Mouse (Mus musculus) hindbrain, embryonic 15.5 days (tissue): ENCODE data around the gene Ap2a2. TPM values are rescaled to one million over a fixed set of nuclear protein-coding genes. Genes with fewer than 3 reads are reported as not detected.
A peak's percentile ranks its signal among the peaks of the same experiment; 100 is the strongest.

Experiments
- ATAC-seq: fragments of 200-750 bp; cut with Nextera tagmentation; 2 replicates; pipeline ENCODE4 v1.8.0; 2017; ENCODE audit warnings: low read depth, moderate number of reproducible peaks, moderate TSS enrichment; ENCODE audit not compliant: low FRiP score
- H3K27ac ChIP-seq: fragments of 300-500 bp; sonication (generic); replicated peaks from 2 replicates; pipeline ENCODE4 v1.5.1; 2015; ENCODE audit warnings: mild to moderate bottlenecking, inconsistent platforms
- H3K27me3 ChIP-seq: fragments of 300-500 bp; sonication (generic); 2 replicates; pipeline ENCODE4 v1.6.1; 2015; ENCODE audit warnings: control low read depth, inconsistent platforms
- H3K36me3 ChIP-seq: fragments of 300-500 bp; sonication (generic); 2 replicates; pipeline ENCODE4 v1.6.1; 2015; ENCODE audit warnings: control low read depth, inconsistent platforms
- H3K4me1 ChIP-seq: fragments of 300-500 bp; sonication (generic); replicated peaks from 2 replicates; pipeline ENCODE4 v1.6.1; 2015; ENCODE audit warnings: control low read depth, inconsistent platforms
- H3K4me2 ChIP-seq: fragments of 300-500 bp; sonication (generic); 2 replicates; pipeline ENCODE4 v1.6.1; 2015; ENCODE audit warnings: moderate library complexity, mild to moderate bottlenecking, inconsistent platforms
- H3K4me3 ChIP-seq: fragments of 300-500 bp; sonication (generic); 2 replicates; pipeline ENCODE4 v1.5.1; 2015; ENCODE audit warnings: mild to moderate bottlenecking, inconsistent platforms
- H3K9ac ChIP-seq: fragments of 300-500 bp; sonication (generic); 2 replicates; pipeline ENCODE4 v1.6.1; 2015; ENCODE audit warnings: inconsistent platforms
- H3K9me3 ChIP-seq: fragments of 300-500 bp; sonication (generic); 2 replicates; pipeline ENCODE4 v1.6.1; 2016; ENCODE audit warnings: control low read depth, inconsistent platforms
- WGBS: fragments of 180-500 bp; shearing (Covaris S2); methylation state at CpG from one replicate; pipeline ENCODE4 v1.1.7; 2015; 5-methylcytosine and 5-hydroxymethylcytosine counted together
- polyA plus RNA-seq: library from polyadenylated mRNA; unstranded; fragments of >200 nt; fragmentation: Nextera tagmentation; extraction: Ambion mirVana; gene quantifications from 2 replicates; pipeline ENCODE4 v1.2.1, GENCODE M21; 2015

Ap2a2 gene
- 116 and 125 TPM in 2 replicates for polyA plus RNA-seq

DNA sequence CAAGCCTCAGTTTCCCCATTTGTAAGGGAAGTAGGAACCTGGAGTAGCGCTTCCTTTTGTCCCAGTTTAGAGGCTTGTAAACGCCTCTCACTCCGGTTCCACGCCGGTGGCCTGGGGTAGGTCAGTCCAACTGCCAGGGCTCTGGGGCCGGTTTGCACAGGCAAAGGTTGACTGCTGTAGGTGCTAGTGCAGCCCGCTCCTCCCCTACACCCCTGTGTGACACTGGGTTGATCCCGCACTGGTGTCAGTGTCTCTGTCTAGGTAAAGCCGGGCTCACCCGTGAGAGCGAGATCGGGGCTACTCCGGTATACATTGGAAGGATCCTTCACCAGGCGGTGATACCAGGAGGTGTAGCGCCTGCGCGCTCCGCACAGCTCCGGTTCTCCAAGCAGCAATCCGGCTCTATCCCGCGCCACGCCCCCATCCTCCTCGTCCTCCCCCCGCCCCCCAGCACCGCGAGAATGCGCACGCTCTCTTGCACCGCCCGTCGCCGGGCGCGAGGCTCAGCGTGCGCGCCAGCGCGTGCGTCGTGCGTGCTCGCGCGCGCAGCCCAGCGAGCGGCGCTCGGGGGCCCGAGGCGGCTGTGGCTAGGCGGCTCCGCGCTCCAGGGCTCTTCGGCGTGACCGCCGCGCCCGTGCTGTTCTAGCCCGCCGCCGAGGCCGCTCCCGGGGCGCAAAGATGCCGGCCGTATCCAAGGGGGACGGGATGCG lies at the start of gene Ap2a2:
Gene Ap2a2, plus strand, starts transcription at position 492 of the 710 bp plus-strand sequence.
- ATAC-seq: peak; percentile 96
- peaks cover 30% of the 10 kb centered on the region for H3K4me1 ChIP-seq
- no peaks in the 10 kb centered on the region for H3K27me3 ChIP-seq
- under 1% methylated on average over 63 of the region's 72 CpGs for WGBS
- H3K4me3 ChIP-seq: peak within 1 kb of the TSS; percentile 97
- peak within 1 kb of the TSS; percentile 90 for H3K4me2 ChIP-seq
- H3K9me3 ChIP-seq: no peaks in the 10 kb centered on the region
- H3K27ac ChIP-seq: peak within 1 kb of the TSS; percentile 92
- H3K9ac ChIP-seq: peak within 1 kb of the TSS; percentile 92
- H3K36me3 ChIP-seq: no peaks in the 10 kb centered on the region

DNA sequence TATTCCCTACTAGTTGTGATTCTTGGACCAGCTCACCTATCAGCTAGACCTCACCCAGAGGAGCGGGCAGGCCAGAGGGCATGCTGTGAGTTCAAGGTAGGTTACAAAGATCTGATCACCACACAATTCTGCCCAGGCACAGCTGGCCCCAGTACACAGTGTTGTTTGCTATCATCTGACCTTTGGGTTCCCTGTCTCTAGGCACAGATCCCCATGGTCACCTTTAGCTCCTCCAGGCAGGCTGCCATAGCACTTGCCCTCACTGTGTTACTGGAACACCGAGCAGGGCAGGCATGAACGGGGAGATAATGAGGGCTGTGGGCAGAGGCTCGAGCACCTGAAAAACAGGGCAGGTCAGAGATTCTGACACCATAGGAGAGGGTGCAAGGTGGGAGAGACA lies 44.3 kb upstream of the Ap2a2 start:
- Histone ChIP-seq H3K36me3 (peaks cover 19% of the 10 kb centered on the region), H3K9ac (no peak overlapping the region), H3K27ac (no peak overlapping the region), H3K4me1 (no peaks in the 10 kb centered on the region), H3K27me3 (no peaks in the 10 kb centered on the region), H3K4me2 (no peak overlapping the region), H3K4me3 (no peak overlapping the region), H3K9me3 (no peaks in the 10 kb centered on the region)
- WGBS: 89% methylated on average over 4 of the region's 4 CpGs
- ATAC-seq: no peak

DNA sequence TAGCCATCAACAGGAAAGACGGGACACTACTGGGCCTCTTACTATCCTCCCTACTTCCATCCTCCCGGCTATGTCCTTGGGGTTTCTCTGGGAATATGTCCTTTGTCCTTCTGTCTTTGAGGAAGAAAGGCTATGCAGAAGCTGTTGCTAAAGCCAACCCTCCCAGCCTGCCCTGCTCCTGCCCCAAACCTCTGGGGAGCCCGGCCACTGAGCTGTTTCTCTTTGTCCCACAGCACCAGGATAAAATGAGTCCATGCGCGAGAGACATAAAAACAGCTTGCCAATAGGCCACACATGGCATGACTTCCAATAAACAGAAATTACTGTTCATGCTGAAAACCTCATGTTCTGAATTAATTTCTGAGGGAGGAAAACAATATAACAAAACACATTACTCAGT lies 43.7 kb upstream of the Ap2a2 start:
- Histone ChIP-seq H3K9me3 (no peaks in the 10 kb centered on the region), H3K4me3 (no peak overlapping the region), H3K36me3 (peaks cover 19% of the 10 kb centered on the region), H3K27me3 (no peaks in the 10 kb centered on the region), H3K4me2 (no peak overlapping the region), H3K9ac (no peak overlapping the region), H3K4me1 (no peaks in the 10 kb centered on the region), H3K27ac (no peak overlapping the region)
- no peak for ATAC-seq
- 67% methylated on average over 5 of the region's 5 CpGs for WGBS

DNA sequence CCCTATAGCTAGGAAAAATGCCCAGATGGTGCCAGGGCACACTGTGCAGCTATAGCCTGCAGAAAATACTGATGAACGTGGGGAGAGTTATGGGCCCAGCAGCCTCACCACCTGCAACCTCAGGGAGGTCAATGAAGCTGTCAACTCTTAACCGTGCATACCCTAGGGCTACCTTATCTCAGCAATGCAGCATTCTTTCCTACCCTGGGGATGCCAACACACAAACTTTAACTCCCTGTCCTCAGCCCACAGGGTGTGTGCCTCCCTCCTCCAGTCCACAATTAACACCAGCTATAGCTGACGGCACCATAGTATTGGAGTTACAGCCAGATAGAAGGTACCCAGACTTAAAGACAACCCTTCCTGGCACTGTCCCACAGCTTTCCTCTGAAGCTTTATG lies 43.0 kb upstream of the Ap2a2 start:
- H3K27ac ChIP-seq: no peak overlapping the region
- H3K4me1 ChIP-seq: no peaks in the 10 kb centered on the region
- no peaks in the 10 kb centered on the region for H3K9me3 ChIP-seq
- H3K4me2 ChIP-seq: no peak overlapping the region
- H3K4me3 ChIP-seq: no peak overlapping the region
- no peak for ATAC-seq
- H3K9ac ChIP-seq: no peak overlapping the region
- no peaks in the 10 kb centered on the region for H3K27me3 ChIP-seq
- H3K36me3 ChIP-seq: peaks cover 19% of the 10 kb centered on the region
- WGBS: 85% methylated on average over 3 of the region's 3 CpGs

DNA sequence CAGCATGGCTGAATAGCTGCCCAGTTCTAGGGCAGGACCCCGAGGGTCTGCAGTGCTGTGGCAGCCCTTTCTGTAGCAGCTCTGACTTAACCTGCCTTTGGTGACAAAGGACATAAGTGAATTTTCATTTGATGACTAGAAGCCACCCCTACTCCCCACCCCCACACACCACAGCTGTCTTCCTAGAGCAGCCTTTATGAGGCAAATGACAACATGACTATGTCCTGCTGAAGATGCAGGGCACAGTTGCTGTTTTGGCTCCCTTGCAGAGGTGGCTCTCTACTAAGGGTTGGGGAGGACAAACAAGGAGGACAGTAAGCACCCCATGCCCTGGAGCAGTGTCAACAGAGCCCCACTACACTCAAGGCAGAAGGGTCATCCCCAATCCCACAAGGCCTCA lies 42.2 kb upstream of the Ap2a2 start:
- WGBS: 76% methylated on average over 1 of the region's 1 CpGs
- Histone ChIP-seq H3K4me3 (no peak overlapping the region), H3K9me3 (no peaks in the 10 kb centered on the region), H3K4me1 (no peaks in the 10 kb centered on the region), H3K4me2 (no peak overlapping the region), H3K9ac (no peak overlapping the region), H3K36me3 (peaks cover 18% of the 10 kb centered on the region), H3K27me3 (no peaks in the 10 kb centered on the region), H3K27ac (no peak overlapping the region)
- ATAC-seq: no peak

DNA sequence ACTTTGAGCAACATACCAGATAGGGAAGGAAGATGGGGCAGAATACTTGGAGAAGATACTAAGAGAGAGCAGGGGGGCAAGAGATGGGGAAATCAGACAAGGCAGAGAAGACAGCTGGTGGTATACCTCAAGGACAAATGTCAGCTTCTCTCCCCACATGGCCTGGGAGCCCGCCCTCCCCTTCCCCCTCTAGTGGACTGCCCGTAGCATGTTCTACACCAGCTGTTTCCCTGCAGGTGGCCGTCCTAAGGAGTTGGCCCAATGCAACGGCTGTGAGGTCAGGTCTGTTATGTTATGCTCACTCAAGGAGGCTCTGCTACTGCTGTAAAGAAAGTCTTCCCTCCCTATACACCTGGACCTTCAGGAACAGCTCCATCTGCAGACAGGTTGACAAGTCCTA lies 39.0 kb upstream of the Ap2a2 start:
- Histone ChIP-seq H3K27me3 (no peaks in the 10 kb centered on the region), H3K4me3 (no peak overlapping the region), H3K4me2 (no peak overlapping the region), H3K4me1 (no peaks in the 10 kb centered on the region), H3K9me3 (no peaks in the 10 kb centered on the region), H3K9ac (no peak overlapping the region), H3K36me3 (0 out of 2 replicates have a peak, but pooled peaks cover 6% of the 10 kb centered on the region), H3K27ac (no peak overlapping the region)
- no peak for ATAC-seq
- 46% methylated on average over 4 of the region's 4 CpGs for WGBS

DNA sequence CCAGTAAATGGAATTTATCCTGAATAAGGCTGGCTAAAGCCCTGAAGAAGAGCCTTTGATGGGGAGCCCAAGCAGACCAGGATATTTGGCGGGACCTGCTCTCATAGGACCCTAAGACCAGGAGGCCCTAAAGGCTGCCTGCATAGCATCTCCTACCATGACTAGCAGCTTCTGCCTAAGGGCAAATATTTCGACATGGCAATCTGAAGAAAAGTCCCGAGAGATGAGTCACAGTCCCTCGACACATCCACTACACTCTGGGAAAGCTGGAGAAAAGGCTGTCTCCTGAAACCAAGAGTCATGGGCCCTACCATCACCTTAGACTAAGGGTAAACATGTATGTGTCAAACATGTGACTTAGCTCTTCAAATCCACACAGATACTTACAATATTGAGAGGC lies 37.7 kb upstream of the Ap2a2 start:
- no peaks in the 10 kb centered on the region for H3K27me3 ChIP-seq
- ATAC-seq: no peak
- no peak overlapping the region for H3K9ac ChIP-seq
- H3K4me3 ChIP-seq: no peak overlapping the region
- H3K27ac ChIP-seq: no peak overlapping the region
- peaks cover 11% of the 10 kb centered on the region; the same call in 1 of the 2 replicates for H3K36me3 ChIP-seq
- H3K9me3 ChIP-seq: no peaks in the 10 kb centered on the region
- WGBS: 85% methylated on average over 4 of the region's 4 CpGs
- H3K4me1 ChIP-seq: no peaks in the 10 kb centered on the region
- no peak overlapping the region for H3K4me2 ChIP-seq

DNA sequence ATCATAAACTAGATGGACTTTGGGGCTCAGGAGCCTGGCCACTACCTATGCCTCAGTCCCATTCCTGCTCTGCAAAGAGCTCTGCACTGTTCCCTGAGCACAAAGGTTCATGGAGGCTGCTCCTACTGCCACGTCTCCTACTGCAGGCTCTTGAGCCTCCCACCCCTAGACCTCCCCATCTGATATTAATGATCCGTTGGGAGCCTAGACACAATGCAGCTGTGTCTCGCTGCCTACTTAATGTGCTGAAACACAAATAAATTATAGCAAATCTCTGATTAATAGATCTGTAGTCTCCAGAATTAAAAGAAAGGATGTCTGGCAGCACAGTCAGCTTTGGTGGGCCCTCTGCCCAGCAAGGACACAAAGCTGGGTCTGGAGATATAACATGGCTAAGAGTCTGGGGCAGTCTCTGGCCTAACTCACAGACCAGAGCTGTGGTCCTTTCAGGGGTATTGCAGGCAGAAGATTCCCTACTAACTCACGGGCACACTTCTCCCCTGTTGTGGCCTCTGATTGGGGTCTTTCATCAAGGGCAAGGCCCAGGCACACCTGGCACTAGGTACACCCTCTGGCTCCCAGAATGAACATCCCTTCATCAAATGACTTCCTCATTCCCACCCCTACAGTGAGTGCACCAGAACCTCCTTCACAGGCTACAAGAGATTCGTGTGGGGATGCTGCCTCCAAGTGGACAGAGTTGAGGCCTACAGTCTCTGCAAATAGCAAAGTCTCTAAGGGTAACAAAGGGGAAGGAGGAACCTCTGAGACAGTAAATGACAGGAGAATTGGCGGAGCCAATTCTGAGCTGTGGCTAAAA lies 37.0 kb upstream of the Ap2a2 start:
- no peak overlapping the region for H3K4me3 ChIP-seq
- no peaks in the 10 kb centered on the region for H3K27me3 ChIP-seq
- no peak overlapping the region for H3K27ac ChIP-seq
- H3K36me3 ChIP-seq: peaks cover 18% of the 10 kb centered on the region
- H3K4me1 ChIP-seq: no peaks in the 10 kb centered on the region
- H3K9ac ChIP-seq: no peak overlapping the region
- WGBS: 45% methylated on average over 6 of the region's 6 CpGs
- H3K9me3 ChIP-seq: no peaks in the 10 kb centered on the region
- no peak overlapping the region for H3K4me2 ChIP-seq
- ATAC-seq: peak; percentile 90

DNA sequence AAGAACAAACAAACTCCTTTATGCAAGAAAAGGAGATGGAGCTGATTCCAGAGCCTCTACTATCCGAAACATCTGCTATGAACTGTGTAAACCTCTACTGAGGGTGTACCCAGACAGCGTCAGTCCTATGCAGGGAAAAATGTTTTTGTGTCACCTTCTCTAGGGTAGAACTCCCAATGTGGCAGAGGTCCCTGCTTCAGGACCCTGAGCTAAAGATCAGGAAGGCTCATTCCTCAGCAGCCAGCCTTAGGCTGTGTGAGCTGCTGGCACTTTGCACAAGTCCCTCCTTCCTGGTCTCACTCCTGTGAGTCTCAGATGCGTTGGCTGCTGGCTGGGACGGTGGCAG lies 36.4 kb upstream of the Ap2a2 start:
- H3K9ac ChIP-seq: no peak overlapping the region

DNA sequence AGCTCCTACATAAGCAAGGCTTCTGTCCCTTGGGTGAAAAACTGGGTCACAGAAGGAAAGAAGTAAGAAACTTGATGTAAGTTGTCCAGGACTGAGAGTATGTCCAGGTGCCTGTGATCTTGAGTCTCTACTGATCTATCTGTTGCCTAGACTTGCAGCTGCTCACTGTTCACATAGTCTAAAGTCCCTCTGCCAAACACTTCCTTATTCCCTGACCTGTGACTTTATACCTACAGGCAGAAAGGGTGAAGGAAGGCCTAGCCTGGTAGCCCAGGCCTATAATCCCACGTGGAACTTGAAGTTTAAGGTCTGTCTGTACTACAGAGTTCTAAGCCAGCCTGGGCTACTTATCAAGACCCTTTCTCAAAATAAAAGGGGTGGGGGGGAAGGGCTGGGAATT lies 26.4 kb upstream of the Ap2a2 start:
- H3K4me3 ChIP-seq: no peak overlapping the region
- H3K27ac ChIP-seq: no peak overlapping the region
- no peak overlapping the region for H3K9ac ChIP-seq
- H3K27me3 ChIP-seq: no peaks in the 10 kb centered on the region
- H3K4me2 ChIP-seq: no peak overlapping the region
- WGBS: 79% methylated on average over 1 of the region's 1 CpGs
- ATAC-seq: no peak
- peaks cover 5% of the 10 kb centered on the region for H3K36me3 ChIP-seq
- H3K4me1 ChIP-seq: peaks cover 18% of the 10 kb centered on the region
- H3K9me3 ChIP-seq: no peaks in the 10 kb centered on the region

More for the DNA sequence above, 36.4 kb upstream of the Ap2a2 start:
- no peak overlapping the region for H3K27ac ChIP-seq
- H3K4me1 ChIP-seq: no peaks in the 10 kb centered on the region
- H3K4me3 ChIP-seq: no peak overlapping the region
- H3K36me3 ChIP-seq: peaks cover 22% of the 10 kb centered on the region
- H3K9me3 ChIP-seq: no peaks in the 10 kb centered on the region
- ATAC-seq: peak; percentile 43; the same call in 1 of the 2 replicates
- H3K27me3 ChIP-seq: no peaks in the 10 kb centered on the region
- no peak overlapping the region for H3K4me2 ChIP-seq
- WGBS: 87% methylated on average over 4 of the region's 4 CpGs

DNA sequence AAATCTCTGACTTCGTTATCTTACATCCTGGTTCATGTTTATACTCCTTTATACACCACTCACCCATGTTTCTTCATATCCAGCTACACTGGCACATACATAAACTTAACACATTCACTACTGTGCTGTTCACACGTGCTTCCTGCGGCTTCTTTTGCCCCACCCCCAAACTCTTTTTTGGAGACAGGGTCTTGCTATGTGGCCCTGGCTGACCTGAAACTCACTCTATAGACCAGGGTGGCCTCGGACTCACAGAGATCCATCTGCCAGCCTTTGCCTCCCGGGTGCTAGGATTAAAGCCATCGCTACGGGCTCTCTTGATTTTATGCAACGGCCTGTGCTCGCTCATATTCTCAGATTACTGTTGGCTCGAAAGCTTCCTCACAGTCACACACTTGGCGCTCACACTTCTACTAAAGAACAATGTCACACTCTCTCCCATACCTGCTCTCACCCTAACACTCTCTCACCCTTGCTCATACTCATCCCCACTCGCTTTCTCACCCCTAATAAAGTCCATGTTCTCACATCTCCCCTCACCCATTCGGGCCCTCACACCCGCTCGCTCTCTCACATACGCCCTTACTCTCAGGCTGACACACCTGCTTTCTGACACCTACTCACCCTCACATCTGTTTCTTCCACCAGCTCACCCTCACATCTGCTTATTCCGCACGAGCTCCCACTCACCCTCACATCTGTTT lies 23.0 kb upstream of the Ap2a2 start:
- Histone ChIP-seq H3K27ac (peak overlapping the region; percentile 87), H3K9me3 (no peaks in the 10 kb centered on the region), H3K4me3 (peak overlapping the region; percentile 64), H3K36me3 (no peaks in the 10 kb centered on the region), H3K4me2 (peak overlapping the region; percentile 77), H3K4me1 (peaks cover 21% of the 10 kb centered on the region), H3K27me3 (no peaks in the 10 kb centered on the region), H3K9ac (peak overlapping the region; percentile 64)
- WGBS: 18% methylated on average over 18 of the region's 18 CpGs
- ATAC-seq: peak; percentile 45; the same call in 1 of the 2 replicates
